Mouse (Mus musculus): Measurements from ENCODE around the gene Arhgap23. TPM values are rescaled to one million over a fixed set of nuclear protein-coding genes. Genes with fewer than 3 reads are reported as not detected.

The Arhgap23 gene
- polyA plus RNA-seq, 1 experiment, result 35.8 TPM

DNA sequence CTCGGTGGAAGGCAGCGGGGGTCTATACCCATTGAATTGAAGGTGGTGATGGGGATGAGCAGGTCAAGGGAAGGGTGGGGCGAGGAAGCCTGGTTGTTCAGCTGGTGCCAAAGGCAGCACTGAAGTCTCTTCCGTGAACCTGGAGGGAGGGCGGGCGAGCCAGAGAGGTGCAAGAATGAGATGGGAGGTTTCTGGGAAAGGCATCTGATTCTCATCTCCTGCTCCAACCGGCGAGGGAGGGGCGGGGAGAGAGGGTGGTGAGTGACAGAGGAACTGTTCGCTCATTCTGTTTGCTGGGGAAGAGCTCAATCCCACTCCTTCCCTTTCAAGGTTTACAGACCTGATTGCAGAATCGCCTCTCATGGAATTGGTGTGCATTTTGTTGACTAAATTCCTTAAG lies 21.7 kb upstream of the Arhgap23 start:
- TF ChIP-seq CTCF (IDR thresholded peaks at IDR 0.05; ENCODE audit: borderline replicate concordance, extremely low read depth, insufficient read depth, insufficient read length), result no peak
- no peak for TF ChIP-seq POLR2A (IDR thresholded peaks at IDR 0.05; ENCODE audit: borderline replicate concordance, extremely low read depth, insufficient read depth, insufficient read length, poor library complexity, severe bottlenecking)
- no peak for DNase-seq (ENCODE audit: low read depth)

DNA sequence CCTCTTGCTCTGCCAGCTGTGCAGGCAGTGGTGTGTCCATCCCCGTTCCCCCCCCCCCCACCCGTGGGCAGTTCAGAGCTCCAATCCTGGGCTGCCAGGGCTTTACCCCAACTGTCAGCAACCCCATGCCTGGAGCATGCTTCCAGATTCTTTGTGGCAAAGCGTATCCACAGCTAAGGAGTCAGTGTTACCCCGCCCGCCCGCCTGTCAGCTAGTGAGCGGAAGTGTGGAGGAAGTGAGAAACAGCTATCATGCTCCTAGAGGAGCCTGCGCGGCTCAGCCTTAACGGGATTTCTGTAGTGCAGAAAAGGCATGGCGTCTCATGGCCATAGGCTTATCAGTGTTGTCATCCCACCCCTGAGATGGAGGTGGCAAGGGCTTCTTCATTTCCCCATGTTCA lies 21.2 kb upstream of the Arhgap23 start:
- TF ChIP-seq CTCF (IDR thresholded peaks at IDR 0.05; ENCODE audit: borderline replicate concordance, extremely low read depth, insufficient read depth, insufficient read length) (no peak), POLR2A (IDR thresholded peaks at IDR 0.05; ENCODE audit: borderline replicate concordance, extremely low read depth, insufficient read depth, insufficient read length, poor library complexity, severe bottlenecking) (no peak)
- no peak for DNase-seq (ENCODE audit: low read depth)

DNA sequence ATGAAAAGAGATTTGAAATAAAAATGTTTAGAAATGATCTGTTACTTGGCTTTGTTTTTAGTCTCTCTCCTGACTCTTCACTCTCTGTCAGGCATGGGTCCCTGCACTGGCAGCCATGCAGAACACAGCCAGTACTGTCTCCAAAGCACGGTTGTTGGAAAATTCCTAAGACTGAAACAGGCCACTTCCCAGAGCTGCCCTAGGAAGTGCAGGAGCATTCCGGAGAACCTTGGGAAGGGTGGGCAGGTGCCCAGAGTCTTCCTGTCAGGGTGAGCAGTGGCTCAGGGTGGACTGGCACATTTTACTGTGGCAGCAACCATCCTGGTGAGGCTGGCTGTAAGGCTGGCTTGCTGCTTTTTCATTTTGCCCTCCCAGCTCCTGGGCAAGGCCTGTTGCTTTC lies 16.8 kb upstream of the Arhgap23 start:
- TF ChIP-seq CTCF (IDR thresholded peaks at IDR 0.05; ENCODE audit: borderline replicate concordance, extremely low read depth, insufficient read depth, insufficient read length) (no peak), POLR2A (IDR thresholded peaks at IDR 0.05; ENCODE audit: borderline replicate concordance, extremely low read depth, insufficient read depth, insufficient read length, poor library complexity, severe bottlenecking) (no peak)
- no peak for DNase-seq (ENCODE audit: low read depth)

DNA sequence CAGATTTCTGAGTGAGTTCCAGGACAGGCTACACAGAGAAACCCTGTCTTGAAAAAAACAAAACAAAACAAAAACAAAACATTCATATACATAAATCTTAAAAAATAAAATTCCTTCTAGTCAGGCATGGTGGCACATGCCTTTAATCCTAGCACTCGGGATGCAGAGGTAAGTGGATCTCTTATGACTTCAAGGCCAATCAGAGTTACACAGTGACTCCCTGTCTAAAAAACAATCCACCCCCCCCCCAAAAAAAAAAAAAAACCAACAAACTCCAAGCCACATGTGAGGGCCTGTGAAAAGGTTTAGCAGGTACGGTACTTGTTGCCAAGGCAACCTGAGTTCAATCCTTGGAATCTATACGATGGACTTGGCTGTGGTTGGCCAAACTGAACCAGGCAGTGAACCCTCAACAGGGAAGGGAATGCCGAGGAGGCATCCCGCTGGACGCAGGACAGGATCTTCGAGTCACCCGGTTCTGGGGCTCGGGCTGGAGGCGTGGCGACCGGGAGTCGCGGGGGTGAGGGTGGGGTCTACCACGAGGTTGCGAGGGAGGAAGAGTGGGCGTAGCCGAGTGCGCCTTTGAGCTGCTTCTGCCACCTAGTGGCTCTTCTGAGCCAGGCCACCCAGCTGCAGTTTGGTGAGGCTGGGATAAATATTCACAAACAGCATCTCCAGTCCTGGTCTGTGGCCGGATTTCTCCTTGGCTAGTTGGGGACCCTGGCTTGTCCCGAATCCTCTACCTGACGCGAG lies 15.2 kb upstream of the Arhgap23 start:
- peak; percentile 94 for TF ChIP-seq CTCF (IDR thresholded peaks at IDR 0.05; ENCODE audit: borderline replicate concordance, extremely low read depth, insufficient read depth, insufficient read length)
- TF ChIP-seq POLR2A (IDR thresholded peaks at IDR 0.05; ENCODE audit: borderline replicate concordance, extremely low read depth, insufficient read depth, insufficient read length, poor library complexity, severe bottlenecking), result no peak
- peak; percentile 92 for DNase-seq (ENCODE audit: low read depth)

DNA sequence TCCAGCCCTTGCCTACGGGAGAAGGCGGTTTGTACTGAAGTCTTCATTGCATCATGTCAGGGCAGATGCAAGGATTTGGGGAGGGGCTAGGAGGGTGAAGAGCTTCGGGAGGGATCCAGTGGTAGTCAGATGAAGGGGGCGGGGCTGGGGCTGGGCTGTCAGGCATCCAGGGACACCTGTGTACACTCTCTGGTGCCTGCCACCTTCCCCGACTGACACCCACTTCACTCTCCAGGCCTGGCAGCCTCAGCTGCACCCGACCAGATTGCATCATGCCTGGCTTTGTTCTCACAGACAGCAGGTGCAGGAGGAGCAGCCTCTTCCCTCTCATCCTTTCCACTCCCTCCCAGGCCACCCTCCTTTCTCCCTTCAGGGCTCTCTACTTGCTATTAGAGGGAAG lies 14.3 kb upstream of the Arhgap23 start:
- DNase-seq (ENCODE audit: low read depth), result peak; percentile 80
- TF ChIP-seq CTCF (IDR thresholded peaks at IDR 0.05; ENCODE audit: borderline replicate concordance, extremely low read depth, insufficient read depth, insufficient read length), result no peak
- no peak for TF ChIP-seq POLR2A (IDR thresholded peaks at IDR 0.05; ENCODE audit: borderline replicate concordance, extremely low read depth, insufficient read depth, insufficient read length, poor library complexity, severe bottlenecking)

DNA sequence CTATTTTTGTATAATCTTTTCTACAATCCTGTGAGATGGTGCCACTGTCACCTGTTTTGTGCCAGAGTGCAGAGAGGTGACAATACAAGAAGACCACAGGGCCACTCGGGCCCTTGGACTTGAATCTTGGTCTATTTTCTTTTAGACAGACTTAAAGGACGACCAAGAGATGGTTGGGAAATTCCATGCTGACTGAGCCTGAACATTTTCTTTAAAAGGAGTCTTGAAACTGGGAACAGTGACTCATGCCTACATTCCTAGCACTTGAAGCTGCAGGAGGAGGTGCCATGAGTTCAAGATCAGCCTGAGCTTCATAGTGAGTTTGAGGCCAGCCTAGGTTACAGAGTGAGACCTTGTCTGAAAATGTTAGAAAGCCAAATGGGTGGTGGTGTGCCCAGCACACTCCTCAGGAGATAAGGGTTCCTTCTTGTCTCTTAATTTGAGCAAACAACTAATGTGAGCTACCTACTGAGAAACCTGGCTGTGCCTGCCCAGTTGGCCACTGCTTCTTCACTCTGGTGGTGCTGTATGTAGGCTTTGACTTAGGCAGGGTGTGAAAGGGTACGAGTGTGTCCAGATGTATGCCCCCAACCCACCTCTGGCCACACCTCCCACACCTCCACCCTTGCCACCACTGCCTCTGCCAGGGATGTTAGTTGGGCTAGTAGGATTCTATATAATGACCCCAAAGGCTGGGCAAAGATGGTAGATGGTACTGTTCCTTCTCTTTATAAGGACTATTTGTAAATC lies 13.5 kb upstream of the Arhgap23 start:
- no peak for DNase-seq (ENCODE audit: low read depth)
- TF ChIP-seq POLR2A (IDR thresholded peaks at IDR 0.05; ENCODE audit: borderline replicate concordance, extremely low read depth, insufficient read depth, insufficient read length, poor library complexity, severe bottlenecking) (no peak), CTCF (IDR thresholded peaks at IDR 0.05; ENCODE audit: borderline replicate concordance, extremely low read depth, insufficient read depth, insufficient read length) (no peak)

DNA sequence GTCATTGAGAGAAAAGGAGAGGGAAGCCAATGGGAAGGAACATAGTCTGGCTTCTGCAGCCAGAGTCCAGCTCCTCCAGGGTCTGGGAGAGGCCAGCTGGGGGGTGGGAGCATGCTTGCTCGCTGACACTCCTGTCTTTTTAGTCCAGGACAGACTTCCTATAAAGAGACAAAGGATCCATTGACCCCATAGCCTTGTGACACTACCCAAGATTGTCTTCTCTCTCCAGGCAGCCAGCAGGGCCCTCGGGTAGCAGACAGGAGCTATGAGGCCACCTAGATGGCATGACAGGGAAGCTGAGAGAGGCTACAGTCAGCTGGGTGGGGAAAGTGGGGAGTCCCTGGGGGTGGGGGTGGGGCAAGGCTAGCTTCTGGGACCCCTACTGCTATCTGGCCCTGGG lies 12.6 kb upstream of the Arhgap23 start:
- no peak for DNase-seq (ENCODE audit: low read depth)
- TF ChIP-seq CTCF (IDR thresholded peaks at IDR 0.05; ENCODE audit: borderline replicate concordance, extremely low read depth, insufficient read depth, insufficient read length) (no peak), POLR2A (IDR thresholded peaks at IDR 0.05; ENCODE audit: borderline replicate concordance, extremely low read depth, insufficient read depth, insufficient read length, poor library complexity, severe bottlenecking) (no peak)

DNA sequence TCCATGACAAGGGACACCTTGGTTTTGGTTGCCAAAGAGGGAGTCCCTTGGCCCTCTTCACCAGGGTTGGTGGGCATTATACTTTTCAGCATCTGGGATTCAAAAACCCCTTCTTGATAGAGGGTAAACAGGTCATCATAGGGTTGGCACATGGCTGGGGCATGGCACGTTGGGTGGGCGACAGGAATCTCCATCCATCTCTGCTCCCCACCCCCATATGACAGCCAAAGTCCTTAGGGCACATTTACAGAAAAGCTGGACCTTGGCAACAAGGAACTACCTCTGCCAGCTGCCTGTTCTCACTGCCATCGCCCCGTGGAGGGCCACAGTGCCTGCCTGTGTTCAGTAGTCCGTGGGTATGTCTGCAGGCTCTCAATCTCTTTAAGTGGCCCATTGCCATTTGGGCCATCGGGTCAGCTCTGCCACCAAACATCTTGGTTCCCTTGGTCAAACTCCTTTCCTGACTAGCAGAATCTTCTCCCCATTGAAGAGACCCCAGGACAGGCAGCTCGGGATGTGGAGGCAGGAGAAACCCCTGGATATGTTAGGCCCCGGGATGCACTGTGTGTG lies 11.6 kb upstream of the Arhgap23 start:
- no peak for DNase-seq (ENCODE audit: low read depth)
- TF ChIP-seq CTCF (IDR thresholded peaks at IDR 0.05; ENCODE audit: borderline replicate concordance, extremely low read depth, insufficient read depth, insufficient read length) (no peak), POLR2A (IDR thresholded peaks at IDR 0.05; ENCODE audit: borderline replicate concordance, extremely low read depth, insufficient read depth, insufficient read length, poor library complexity, severe bottlenecking) (no peak)

DNA sequence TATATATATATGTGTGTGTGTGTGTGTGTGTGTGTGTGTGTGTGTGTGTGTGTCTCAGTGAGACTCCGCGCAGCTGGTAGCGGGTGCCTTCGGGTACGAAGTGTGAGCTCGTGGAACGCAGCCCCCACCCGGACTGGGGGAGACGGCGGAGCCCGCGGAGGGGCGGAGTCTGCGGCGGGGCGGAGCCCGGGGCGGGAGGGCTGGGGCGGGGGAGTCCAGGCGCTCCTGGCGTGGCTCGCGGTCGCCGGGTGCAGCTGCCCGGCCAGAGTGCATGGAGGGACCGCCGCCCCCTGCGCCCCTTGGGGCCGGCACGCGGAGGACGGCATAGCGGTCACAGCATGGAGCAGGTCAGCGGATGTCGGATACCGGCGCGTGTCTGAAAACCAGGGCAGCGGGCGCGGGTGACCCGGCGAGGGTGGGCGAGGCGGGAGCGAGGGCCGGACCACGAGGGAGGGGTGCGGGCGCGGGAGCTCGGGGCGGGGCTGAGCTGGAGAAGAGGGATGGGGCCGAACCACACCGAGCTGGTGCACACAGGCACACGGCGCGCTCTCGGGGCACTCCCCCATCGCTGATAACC lies 11.1 kb upstream of the Arhgap23 start:
- DNase-seq (ENCODE audit: low read depth), result peak; percentile 78
- no peak for TF ChIP-seq CTCF (IDR thresholded peaks at IDR 0.05; ENCODE audit: borderline replicate concordance, extremely low read depth, insufficient read depth, insufficient read length)

DNA sequence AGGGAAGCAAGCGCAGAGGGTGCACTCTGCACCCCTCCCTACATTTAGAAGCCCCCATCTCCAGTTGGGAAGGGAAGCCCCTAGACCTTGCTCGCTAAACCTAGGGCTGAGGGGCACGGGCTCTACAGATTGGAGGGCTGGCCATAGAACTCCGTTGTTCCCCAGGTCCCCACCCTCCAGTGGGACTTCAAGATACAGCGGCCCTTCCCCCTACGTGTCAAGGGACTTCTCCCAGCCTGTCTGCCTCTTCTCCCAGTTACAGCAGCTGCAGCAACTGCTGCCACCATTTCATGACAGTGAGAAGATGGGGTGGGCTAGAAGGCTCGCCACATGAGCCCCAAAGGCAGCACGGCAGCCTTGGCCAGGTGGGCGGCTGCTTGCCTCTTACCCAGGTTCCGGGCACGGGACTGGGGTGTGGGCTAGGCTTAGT lies 10.6 kb upstream of the Arhgap23 start:
- DNase-seq (ENCODE audit: low read depth), result peak; percentile 67
- TF ChIP-seq POLR2A (IDR thresholded peaks at IDR 0.05; ENCODE audit: borderline replicate concordance, extremely low read depth, insufficient read depth, insufficient read length, poor library complexity, severe bottlenecking) (no peak), CTCF (IDR thresholded peaks at IDR 0.05; ENCODE audit: borderline replicate concordance, extremely low read depth, insufficient read depth, insufficient read length) (no peak)

Data from brain, embryonic 14.5 days (tissue).